Comparison of ENCODE assay signal across 14 mouse cellular contexts in the genomic region with DNA sequence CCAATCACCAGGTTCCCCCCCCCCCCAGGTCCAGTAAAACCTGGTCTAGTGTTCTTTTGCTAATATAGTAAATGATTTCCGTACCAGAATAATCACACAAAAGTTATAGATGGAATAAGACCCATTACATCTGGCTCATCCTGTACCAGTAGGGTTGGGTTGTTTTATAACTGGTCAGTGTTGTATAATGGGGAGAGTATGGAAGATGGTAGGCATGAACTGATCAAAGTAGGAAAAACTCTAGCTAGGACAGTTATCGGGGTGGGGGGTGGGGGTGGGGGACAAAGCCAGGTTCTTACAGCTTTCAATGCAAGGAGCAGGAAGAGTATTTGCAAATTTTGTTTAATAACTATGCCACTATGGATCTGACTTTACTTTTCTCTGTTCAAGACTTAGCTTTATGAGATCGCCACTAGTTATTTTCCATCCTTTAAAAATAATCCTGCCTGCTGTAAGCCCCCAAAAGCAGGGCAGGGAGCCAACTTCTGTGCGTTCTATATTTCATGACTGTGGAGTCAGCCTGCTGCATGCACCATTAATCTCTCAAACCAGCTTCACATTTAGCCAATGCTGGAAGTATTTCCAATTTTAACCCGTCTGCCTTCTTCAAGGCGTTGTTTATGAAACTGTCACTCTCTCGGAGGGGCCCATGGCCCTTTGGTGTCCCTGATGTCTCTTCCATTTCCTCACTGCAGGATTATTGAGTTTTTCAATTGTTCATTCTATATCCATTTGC. TPM values are rescaled to one million over a fixed set of nuclear protein-coding genes. Genes with fewer than 3 reads are reported as not detected.
A peak's percentile ranks its signal among the peaks of the same experiment; 100 is the strongest.
DNase-seq lines count a peak whose midpoint lies in the region; ATAC-seq and TF ChIP-seq lines count a peak whose summit lies in the region.
"Had no signal": no experiment of that assay in that cellular context is flagged by ENCODE, and none has a peak within 500 bp of the region (broad histone marks: within the 10 kb centered on the region; RNA-seq: fewer than 3 reads in every experiment).

No protein-coding gene starts in this region.

- ATAC-seq in kidney, embryonic 15.5 days (replicated peaks; ENCODE audit: low FRiP score), result peak; percentile 78
- no peak for ATAC-seq in midbrain, postnatal 0 days (ENCODE audit: low FRiP score)
- ATAC-seq in stomach, embryonic 14.5 days (ENCODE audit: insufficient number of reproducible peaks, insufficient read depth, low FRiP score, low read depth), result peak; percentile 56; the same call in 1 of the 2 replicates

- H3K4me1 ChIP-seq in kidney, embryonic 15.5 days, result peaks cover 11% of the 10 kb centered on the region
- peaks cover 33% of the 10 kb centered on the region for H3K4me1 ChIP-seq in midbrain, embryonic 10.5 days
- no peaks in the 10 kb centered on the region for H3K4me1 ChIP-seq in midbrain, postnatal 0 days (ENCODE audit: insufficient read depth, low read length)
- no peaks in the 10 kb centered on the region; the same call in 1 of the 2 replicates for H3K4me1 ChIP-seq in stomach, embryonic 14.5 days (ENCODE audit: control insufficient read depth, insufficient read depth, low read length)

- H3K4me2 ChIP-seq in kidney, embryonic 15.5 days, result peak overlapping the region; percentile 53
- H3K4me2 ChIP-seq in midbrain, postnatal 0 days (ENCODE audit: low read depth, low read length, poor library complexity, severe bottlenecking), result no peak overlapping the region
- H3K4me2 ChIP-seq in stomach, embryonic 14.5 days (replicated peaks; ENCODE audit: low read depth, low read length), result peak overlapping the region; percentile 16; the same call in 1 of the 2 replicates

- TF ChIP-seq CTCF in midbrain, postnatal 0 days (IDR thresholded peaks at IDR 0.05), result no peak

- H3K27me3 ChIP-seq in kidney, embryonic 15.5 days, result no peaks in the 10 kb centered on the region
- no peaks in the 10 kb centered on the region for H3K27me3 ChIP-seq in midbrain, embryonic 10.5 days (ENCODE audit: low read depth, poor library complexity, severe bottlenecking)
- no peaks in the 10 kb centered on the region for H3K27me3 ChIP-seq in midbrain, postnatal 0 days (ENCODE audit: insufficient read depth, low read length)
- H3K27me3 ChIP-seq in stomach, embryonic 14.5 days (ENCODE audit: control insufficient read depth, insufficient read depth, low read length), result no peaks in the 10 kb centered on the region

- H3K9me3 ChIP-seq in kidney, embryonic 15.5 days (replicated peaks), result no peaks in the 10 kb centered on the region
- no peaks in the 10 kb centered on the region for H3K9me3 ChIP-seq in midbrain, embryonic 10.5 days (replicated peaks)
- H3K9me3 ChIP-seq in midbrain, postnatal 0 days (ENCODE audit: low read length), result no peaks in the 10 kb centered on the region
- no peaks in the 10 kb centered on the region for H3K9me3 ChIP-seq in stomach, embryonic 14.5 days (ENCODE audit: control insufficient read depth, low read depth, low read length)

- H3K27ac ChIP-seq in kidney, embryonic 15.5 days, result peak overlapping the region; percentile 30; the same call in 1 of the 2 replicates
- 0 out of 2 replicates have a peak overlapping the region, but pooled peaks have one; percentile 9 for H3K27ac ChIP-seq in midbrain, embryonic 10.5 days (replicated peaks)
- H3K27ac ChIP-seq in midbrain, postnatal 0 days (ENCODE audit: low read depth, low read length), result no peak overlapping the region
- 0 out of 2 replicates have a peak overlapping the region, but pooled peaks have one; percentile 7 for H3K27ac ChIP-seq in stomach, embryonic 14.5 days (ENCODE audit: low read length)

- 37% methylated on average over 7 of the region's 7 CpGs for WGBS in kidney, embryonic 15.5 days
- WGBS in midbrain, embryonic 10.5 days, result 90% methylated on average over 7 of the region's 7 CpGs
- WGBS in midbrain, postnatal 0 days, result 56% methylated on average over 7 of the region's 7 CpGs
- 39% methylated on average over 7 of the region's 7 CpGs for WGBS in stomach, embryonic 14.5 days

- H3K36me3 ChIP-seq in kidney, embryonic 15.5 days, result no peaks in the 10 kb centered on the region
- no peaks in the 10 kb centered on the region for H3K36me3 ChIP-seq in midbrain, embryonic 10.5 days
- H3K36me3 ChIP-seq in midbrain, postnatal 0 days (ENCODE audit: insufficient read depth, low read length), result no peaks in the 10 kb centered on the region
- H3K36me3 ChIP-seq in stomach, embryonic 14.5 days (ENCODE audit: control insufficient read depth, insufficient read depth, low read length), result no peaks in the 10 kb centered on the region

- H3K9ac ChIP-seq in kidney, embryonic 15.5 days, result no peak overlapping the region
- no peak overlapping the region for H3K9ac ChIP-seq in midbrain, postnatal 0 days (replicated peaks; ENCODE audit: low read length, poor library complexity, severe bottlenecking)
- H3K9ac ChIP-seq in stomach, embryonic 14.5 days (replicated peaks; ENCODE audit: low read depth, low read length), result no peak overlapping the region

- DNase-seq in kidney, postnatal 25 days, result no peak
- no peak for DNase-seq in midbrain, embryonic 10.5 days (ENCODE audit: low spot score)
- DNase-seq in midbrain, postnatal 0 days (ENCODE audit: low spot score), result no peak
- peak; percentile 5 for DNase-seq in kidney, postnatal 14 days
- DNase-seq in retina, embryonic 14.5 days (ENCODE audit: low spot score), result no peak
- DNase-seq in adrenal gland, postnatal 14 days, result no peak
- DNase-seq: retina, postnatal 1 day had no signal

- peak overlapping the region; percentile 29 for H3K4me3 ChIP-seq in kidney, embryonic 15.5 days (replicated peaks)
- no peak overlapping the region for H3K4me3 ChIP-seq in midbrain, embryonic 10.5 days
- no peak overlapping the region for H3K4me3 ChIP-seq in midbrain, postnatal 0 days (ENCODE audit: low read depth, low read length)
- peak overlapping the region; percentile 5; the same call in 1 of the 2 replicates for H3K4me3 ChIP-seq in stomach, embryonic 14.5 days (ENCODE audit: low read depth, low read length)

RNA-seq across cellular contexts. Expression of a gene that starts 28.3 kb away (rescaled TPM):
- polyA plus RNA-seq in kidney, embryonic 15.5 days (2015; fragmentation: Nextera tagmentation; extraction: Ambion mirVana), result 78.3 and 102 TPM in 2 replicates
- polyA plus RNA-seq in midbrain, embryonic 10.5 days (2016; fragmentation: Nextera tagmentation; extraction: Ambion mirVana), result 99.1 and 105 TPM in 2 replicates
- total RNA-seq in midbrain, postnatal 0 days (2014; rRNA removed), result 22.6 and 34.0 TPM in 2 replicates
- 51.3 and 59.2 TPM in 2 replicates for polyA plus RNA-seq in midbrain, postnatal 0 days (2015; fragmentation: Nextera tagmentation; extraction: Ambion mirVana)
- 85.1 TPM in 2 replicates for polyA plus RNA-seq in stomach, embryonic 14.5 days (2014; fragmentation: Nextera tagmentation; extraction: Ambion mirVana)
- 41.9 and 52.5 TPM in 2 replicates for total RNA-seq in adrenal gland, postnatal 14 days (2021)

RNA-seq across cellular contexts. Expression of a gene that starts 43.8 kb away (rescaled TPM):
- 0.32 and 0.35 TPM in 2 replicates for polyA plus RNA-seq in kidney, embryonic 15.5 days (2015; fragmentation: Nextera tagmentation; extraction: Ambion mirVana)
- 0.78 and 1.7 TPM in 2 replicates for polyA plus RNA-seq in midbrain, embryonic 10.5 days (2016; fragmentation: Nextera tagmentation; extraction: Ambion mirVana)
- 0.55 TPM in 1 of 2 replicates, not detected in the other for total RNA-seq in midbrain, postnatal 0 days (2014; rRNA removed)
- 0.23 TPM in 1 of 2 replicates, not detected in the other for polyA plus RNA-seq in midbrain, postnatal 0 days (2015; fragmentation: Nextera tagmentation; extraction: Ambion mirVana)
- 1.5 and 1.7 TPM in 2 replicates for polyA plus RNA-seq in stomach, embryonic 14.5 days (2014; fragmentation: Nextera tagmentation; extraction: Ambion mirVana)
- total RNA-seq in adrenal gland, postnatal 14 days (2021), result not detected in 2 replicates
- total RNA-seq: granulocyte monocyte progenitor cell, adult 5-6 weeks; hematopoietic stem cell, adult 5-6 weeks; layer of hippocampus, adult 8-10 months; monocyte, adult 5-6 weeks had no signal
- polyA plus RNA-seq: liver, embryonic 16.5 days had no signal

Comparison
In these comparisons a context has a peak if more than half of its experiments do, and no peak if none do; other contexts are left out.
1. H3K4me3 ChIP-seq: peak in kidney, embryonic 15.5 days (single experiment) and stomach, embryonic 14.5 days (single experiment); none in midbrain, embryonic 10.5 days (single experiment) and midbrain, postnatal 0 days (single experiment).